Mouse (Mus musculus) liver, embryonic 14.5 days (tissue): ENCODE results near the gene Strn4. TPM values are rescaled to one million over a fixed set of nuclear protein-coding genes. Genes with fewer than 3 reads are reported as not detected.

Experiments used
- ATAC-seq: fragments of 200-750 bp; cut with Nextera tagmentation; 2 replicates; pipeline ENCODE4 v1.8.0; 2017; ENCODE audit warnings: moderate number of reproducible peaks, mild to moderate bottlenecking, moderate library complexity; ENCODE audit not compliant: insufficient read depth
- DNase-seq, 3 experiments: peaks; one replicate each; pipeline ENCODE4 v3.0.0-alpha.2; 2012 to 2013; ENCODE audit warnings: low read depth in 3 of 3, low spot score in 3 of 3
- H3K27ac ChIP-seq: fragments of 300-500 bp; sonication (generic); 2 replicates; pipeline ENCODE4 v1.5.1; 2014; ENCODE audit warnings: moderate library complexity, mild to moderate bottlenecking, control low read depth, inconsistent platforms
- H3K27me3 ChIP-seq: fragments of 300-500 bp; sonication (generic); 2 replicates; pipeline ENCODE4 v1.6.1; 2014; ENCODE audit warnings: mild to moderate bottlenecking, low read length, moderate library complexity; ENCODE audit not compliant: control insufficient read depth, insufficient read depth
- H3K36me3 ChIP-seq: fragments of 300-500 bp; sonication (generic); replicated peaks from 2 replicates; pipeline ENCODE4 v1.6.1; 2014; ENCODE audit warnings: low read depth; ENCODE audit not compliant: control insufficient read depth, insufficient read depth
- H3K4me1 ChIP-seq, 2 experiments: fragments of 200-500 bp in 1 of 2; fragments of 300-500 bp in 1 of 2; sonication (generic) in 1 of 2; replicated peaks; 2 replicates each; pipeline ENCODE4 v1.6.1; 2012 to 2014; ENCODE audit warnings: antibody characterized with exemption in 1 of 2, inconsistent platforms in 1 of 2, low read length in 1 of 2; ENCODE audit not compliant: control insufficient read depth in 2 of 2, insufficient read depth in 2 of 2
- H3K4me2 ChIP-seq: fragments of 300-500 bp; sonication (generic); 2 replicates; pipeline ENCODE4 v1.6.1; 2014; ENCODE audit warnings: low read depth, mild to moderate bottlenecking, control low read depth, moderate library complexity
- H3K4me3 ChIP-seq, 2 experiments: fragments of 200-500 bp in 1 of 2; fragments of 300-500 bp in 1 of 2; sonication (generic) in 1 of 2; 2 replicates each; pipeline ENCODE4 v1.5.1; 2012 to 2014; ENCODE audit warnings: low read depth in 2 of 2, low read length in 2 of 2, mild to moderate bottlenecking in 2 of 2, control low read depth in 1 of 2, inconsistent platforms in 1 of 2, moderate library complexity in 1 of 2; ENCODE audit not compliant: insufficient read depth in 1 of 2
- H3K9ac ChIP-seq: fragments of 300-500 bp; sonication (generic); replicated peaks from 2 replicates; pipeline ENCODE4 v1.6.1; 2014; ENCODE audit warnings: mild to moderate bottlenecking, control low read depth, moderate library complexity
- H3K9me3 ChIP-seq: fragments of 300-500 bp; sonication (generic); 2 replicates; pipeline ENCODE4 v1.6.1; 2016; ENCODE audit warnings: low read length, mixed read lengths; ENCODE audit not compliant: control insufficient read depth
- CTCF ChIP-seq: IDR thresholded peaks from 2 replicates; pipeline ENCODE4 v1.5.1; 2016; ENCODE audit warnings: antibody characterized with exemption, low read depth, control low read depth
- EP300 ChIP-seq: IDR thresholded peaks from 2 replicates; pipeline ENCODE4 v1.6.1; 2016; ENCODE audit warnings: antibody characterized with exemption, low read depth
- WGBS: fragments of 180-500 bp; shearing (Covaris S2); extraction: QIAGEN DNeasy Blood & Tissue Kit; methylation state at CpG from one replicate; pipeline ENCODE4 v1.1.7; 2014; ENCODE audit not compliant: insufficient replicate concordance; 5-methylcytosine and 5-hydroxymethylcytosine counted together
- polyA plus RNA-seq, 2 experiments: library from polyadenylated mRNA; depleted of rRNA in 1 of 2; stranded (reverse) in 1 of 2; unstranded in 1 of 2; fragments of >200 nt; fragmentation: Nextera tagmentation in 1 of 2; extraction: Ambion mirVana in 1 of 2; gene quantifications; 2 replicates each; pipeline versions ENCODE4 v1.2.1 to v1.2.3; 2012 to 2014

The Strn4 gene
- polyA plus RNA-seq, 2 experiments: 27.2 to 43.0 TPM

DNA sequence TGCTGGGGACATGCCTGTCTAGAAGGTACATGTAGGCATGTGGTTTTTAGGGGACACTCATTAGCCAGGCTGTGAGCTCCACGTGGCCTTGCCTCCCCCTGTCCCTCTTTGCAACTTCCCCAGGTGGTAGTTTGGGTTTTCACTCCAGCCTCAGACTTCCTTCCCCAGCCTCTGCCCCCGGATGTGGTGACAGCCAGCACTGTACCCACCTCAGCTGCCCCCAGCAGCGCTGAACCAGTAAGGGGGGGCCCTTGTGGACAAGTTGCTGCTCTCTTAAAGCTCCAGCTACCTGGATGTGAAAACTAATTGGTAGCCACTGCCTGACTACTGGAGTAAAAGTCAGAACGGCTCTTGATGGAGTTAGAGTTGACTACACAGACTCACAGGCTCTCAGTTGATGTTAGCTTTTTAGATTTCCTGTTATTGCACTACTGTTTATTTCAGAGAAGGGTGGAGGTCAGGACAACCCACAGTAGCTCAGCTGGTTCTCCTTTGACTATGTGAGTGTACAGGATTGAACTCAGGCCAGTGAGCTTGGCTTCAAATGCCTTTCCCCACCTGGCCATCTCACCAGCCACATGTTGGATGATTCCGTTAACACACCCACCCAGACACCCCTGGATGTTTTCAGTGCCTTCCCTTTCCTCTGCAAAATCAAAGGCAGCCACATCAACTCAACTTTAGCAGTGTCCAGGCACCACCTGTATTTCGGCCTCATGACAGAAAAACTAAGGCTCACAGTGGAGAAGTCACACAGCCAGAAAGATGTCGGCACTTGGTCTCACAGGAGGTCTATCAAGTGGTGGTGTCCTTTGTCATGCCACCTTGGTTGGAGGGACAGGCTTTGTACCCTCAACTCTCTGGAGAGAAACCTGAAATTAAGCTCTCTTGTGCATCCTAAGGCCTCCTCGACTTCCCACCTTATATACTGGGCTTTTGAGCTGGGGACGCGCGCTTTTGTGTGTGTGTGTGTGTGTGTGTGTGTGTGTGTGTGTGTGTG is 26.2 kb downstream of the Strn4 start:
- peak; percentile 10; the same call in 1 of the 2 replicates for ATAC-seq
- no peak for DNase-seq
- peaks cover 16 to 17% of the 10 kb centered on the region in 2 experiments for H3K4me1 ChIP-seq

GRCm38 (mm10) chr7:16842645-16843063 is 27.0 kb downstream of the Strn4 start, which contains the start of gene Prkd2:
Gene Prkd2, plus strand, starts transcription at chr7:16842902.
- Histone ChIP-seq H3K9me3 (no peaks in the 10 kb centered on the region), H3K4me3 (peak within 1 kb of the TSS; percentile 63 to 68), H3K27ac (0 out of 2 replicates have a peak within 1 kb of the TSS, but pooled peaks have one; percentile 25), H3K9ac (peak within 1 kb of the TSS; percentile 79), H3K36me3 (peaks cover 10% of the 10 kb centered on the region), H3K4me2 (peak within 1 kb of the TSS; percentile 84), H3K27me3 (no peaks in the 10 kb centered on the region), H3K4me1 (peaks cover 16 to 17% of the 10 kb centered on the region in 2 experiments)
- peak; percentile 74 for ATAC-seq
- TF ChIP-seq CTCF: no peak
- TF ChIP-seq EP300: no peak
- 1% methylated on average over 32 of the region's 32 CpGs for WGBS
- peak; percentile 62 to 72 (median 64) for DNase-seq

More for the DNA sequence above, 26.2 kb downstream of the Strn4 start:
- H3K4me3 ChIP-seq: peak overlapping the region; percentile 63 to 68; a peak in 2 of 4 replicates
- H3K27ac ChIP-seq: peak overlapping the region; percentile 25; the same call in 1 of the 2 replicates
- peak overlapping the region; percentile 79; the same call in 1 of the 2 replicates for H3K9ac ChIP-seq
- H3K36me3 ChIP-seq: peaks cover 18% of the 10 kb centered on the region
- peak overlapping the region; percentile 84 for H3K4me2 ChIP-seq
- H3K9me3 ChIP-seq: no peaks in the 10 kb centered on the region
- no peaks in the 10 kb centered on the region for H3K27me3 ChIP-seq
- no peak for TF ChIP-seq EP300
- no peak for TF ChIP-seq CTCF
- 26% methylated on average over 11 of the region's 11 CpGs for WGBS

DNA sequence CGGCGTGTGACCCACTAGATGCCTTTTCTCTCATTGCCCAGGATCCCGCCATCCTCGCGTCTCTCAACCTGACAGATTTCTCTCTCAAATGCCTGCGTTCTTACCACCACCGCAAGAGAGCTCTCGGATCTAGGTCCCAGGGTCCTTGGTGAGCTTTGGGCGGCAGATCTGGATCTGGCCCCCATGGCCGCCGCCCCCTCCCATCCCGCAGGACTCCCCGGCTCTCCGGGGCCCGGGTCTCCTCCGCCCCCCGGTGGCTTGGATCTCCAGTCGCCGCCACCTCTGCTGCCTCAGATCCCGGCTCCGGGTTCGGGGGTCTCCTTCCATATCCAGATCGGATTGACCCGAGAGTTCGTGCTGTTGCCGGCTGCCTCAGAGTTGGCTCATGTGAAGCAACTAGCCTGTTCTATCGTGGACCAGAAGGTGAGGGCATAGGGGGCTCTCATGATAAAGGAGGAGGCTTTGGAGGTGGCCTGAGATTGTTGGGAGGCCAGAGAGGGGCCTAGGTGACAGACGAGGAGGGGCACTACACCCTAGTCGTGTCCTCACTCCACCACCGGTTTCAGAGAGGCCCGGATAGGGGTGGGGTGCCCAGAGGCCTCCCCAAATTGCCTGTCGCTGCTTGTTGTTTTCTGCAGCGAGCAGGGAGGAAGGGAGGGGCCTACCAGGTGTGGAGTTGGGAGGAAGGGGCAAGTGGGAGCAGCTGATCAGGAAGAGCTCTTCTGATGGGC is 27.9 kb downstream of the Strn4 start:
- Histone ChIP-seq H3K36me3 (peaks cover 5% of the 10 kb centered on the region; the same call in 1 of the 2 replicates), H3K4me2 (peak overlapping the region; percentile 84), H3K9me3 (no peaks in the 10 kb centered on the region), H3K27ac (no peak overlapping the region), H3K4me1 (peaks cover 16 to 17% of the 10 kb centered on the region in 2 experiments), H3K27me3 (no peaks in the 10 kb centered on the region), H3K4me3 (peak overlapping the region; percentile 63 to 68), H3K9ac (peak overlapping the region; percentile 79)
- WGBS: 1% methylated on average over 33 of the region's 33 CpGs
- no peak for DNase-seq
- no peak for TF ChIP-seq EP300
- TF ChIP-seq CTCF: no peak
- ATAC-seq: 0 out of 2 replicates have a peak, but pooled peaks have one; percentile 19

GRCm38 (mm10) chr7:16844696-16845071 is 29.0 kb downstream of the Strn4 start:
- peak overlapping the region; percentile 84 for H3K4me2 ChIP-seq
- peak overlapping the region; percentile 58 to 68 for H3K4me3 ChIP-seq
- WGBS: 14% methylated on average over 3 of the region's 3 CpGs
- H3K9ac ChIP-seq: peak overlapping the region; percentile 80
- H3K27me3 ChIP-seq: no peaks in the 10 kb centered on the region
- peaks cover 2% of the 10 kb centered on the region; the same call in 1 of the 2 replicates for H3K36me3 ChIP-seq
- DNase-seq (no peak), ATAC-seq (no peak)
- H3K27ac ChIP-seq: no peak overlapping the region; the same call in 1 of the 2 replicates
- TF ChIP-seq CTCF: no peak
- TF ChIP-seq EP300: no peak
- no peaks in the 10 kb centered on the region for H3K9me3 ChIP-seq
- H3K4me1 ChIP-seq: peaks cover 16 to 17% of the 10 kb centered on the region in 2 experiments
